Mouse (Mus musculus) liver, adult 2 months (tissue): ENCODE data around the gene Man1b1.

Experiments
- CTCF ChIP-seq: fragments of 200-500 bp; IDR thresholded peaks from 2 replicates; pipeline ENCODE4 v1.5.1; 2011; ENCODE audit warnings: low read depth, low read length, control low read depth
- POLR2A ChIP-seq: fragments of 200-500 bp; IDR thresholded peaks from 2 replicates; pipeline ENCODE4 v1.6.1; 2011; ENCODE audit warnings: low read length, control low read depth; ENCODE audit not compliant: insufficient read depth; ENCODE audit errors: extremely low read depth

- TF ChIP-seq CTCF: no peak
- TF ChIP-seq POLR2A: no peak
Observed at GRCm38 (mm10) chr2:25287927-25288649, 44.0 kb upstream of the Man1b1 start, which contains the start of gene Tmem210.
